ENCODE assay signal across 10 mouse cellular contexts in genomic region chr11:35151539-35151951, GRCm38 (mm10). TPM values are rescaled to one million over a fixed set of nuclear protein-coding genes. Genes with fewer than 3 reads are reported as not detected.
A peak's percentile ranks its signal among the peaks of the same experiment; 100 is the strongest.
DNase-seq lines count a peak whose midpoint lies in the region; ATAC-seq and TF ChIP-seq lines count a peak whose summit lies in the region.
"Had no signal": no experiment of that assay in that cellular context is flagged by ENCODE, and none has a peak within 500 bp of the region (broad histone marks: within the 10 kb centered on the region; RNA-seq: fewer than 3 reads in every experiment).

No protein-coding gene starts in this region.

- TF ChIP-seq EP300 in liver, postnatal 0 days (IDR thresholded peaks at IDR 0.05; ENCODE audit: low read depth) = no peak

- ATAC-seq in forebrain, embryonic 16.5 days = peak; percentile 80
- peak; percentile 91 for ATAC-seq in neural tube, embryonic 14.5 days (ENCODE audit: low read depth)
- no peak for ATAC-seq in intestine, embryonic 15.5 days
- no peak for ATAC-seq in liver, postnatal 0 days

- H3K4me2 ChIP-seq in forebrain, embryonic 16.5 days (ENCODE audit: low read length) = peak overlapping the region; percentile 19
- no peak overlapping the region for H3K4me2 ChIP-seq in neural tube, embryonic 14.5 days (ENCODE audit: low read depth, low read length)
- H3K4me2 ChIP-seq in intestine, embryonic 15.5 days (replicated peaks) = no peak overlapping the region
- H3K4me2 ChIP-seq in liver, postnatal 0 days (ENCODE audit: low read depth, low read length) = no peak overlapping the region

- WGBS in forebrain, embryonic 16.5 days = 4% methylated on average over 13 of the region's 13 CpGs
- WGBS in neural tube, embryonic 14.5 days = 7% methylated on average over 13 of the region's 13 CpGs
- WGBS in intestine, embryonic 15.5 days = 59% methylated on average over 13 of the region's 13 CpGs
- WGBS in liver, postnatal 0 days (ENCODE audit: insufficient replicate concordance) = 66% methylated on average over 13 of the region's 13 CpGs

- no peaks in the 10 kb centered on the region for H3K36me3 ChIP-seq in forebrain, embryonic 16.5 days (ENCODE audit: control insufficient read depth, insufficient read depth)
- H3K36me3 ChIP-seq in neural tube, embryonic 14.5 days (ENCODE audit: control insufficient read depth, insufficient read depth, low read length) = no peaks in the 10 kb centered on the region
- H3K36me3 ChIP-seq in intestine, embryonic 15.5 days = no peaks in the 10 kb centered on the region
- no peaks in the 10 kb centered on the region for H3K36me3 ChIP-seq in liver, postnatal 0 days (replicated peaks; ENCODE audit: insufficient read depth, low read length)

- no peaks in the 10 kb centered on the region for H3K9me3 ChIP-seq in forebrain, embryonic 16.5 days (ENCODE audit: control insufficient read depth, low read length)
- no peaks in the 10 kb centered on the region for H3K9me3 ChIP-seq in neural tube, embryonic 14.5 days (ENCODE audit: control insufficient read depth, low read length)
- H3K9me3 ChIP-seq in intestine, embryonic 15.5 days = no peaks in the 10 kb centered on the region
- H3K9me3 ChIP-seq in liver, postnatal 0 days (ENCODE audit: low read length) = no peaks in the 10 kb centered on the region

- no peaks in the 10 kb centered on the region for H3K27me3 ChIP-seq in forebrain, embryonic 16.5 days (replicated peaks; ENCODE audit: control insufficient read depth, insufficient read depth, low read length)
- H3K27me3 ChIP-seq in neural tube, embryonic 14.5 days (ENCODE audit: control insufficient read depth, insufficient read depth, low read length) = peaks cover 9% of the 10 kb centered on the region; the same call in 1 of the 2 replicates
- no peaks in the 10 kb centered on the region for H3K27me3 ChIP-seq in intestine, embryonic 15.5 days (replicated peaks)
- H3K27me3 ChIP-seq in liver, postnatal 0 days (ENCODE audit: insufficient read depth, low read length) = no peaks in the 10 kb centered on the region

- TF ChIP-seq CTCF in liver, postnatal 0 days (IDR thresholded peaks at IDR 0.05; ENCODE audit: low read depth) = no peak

- H3K4me1 ChIP-seq in forebrain, embryonic 16.5 days (replicated peaks; ENCODE audit: control insufficient read depth, insufficient read depth, low read length) = peaks cover 8% of the 10 kb centered on the region
- peaks cover 7% of the 10 kb centered on the region; the same call in 1 of the 2 replicates for H3K4me1 ChIP-seq in neural tube, embryonic 14.5 days (ENCODE audit: control insufficient read depth, insufficient read depth, low read length)
- no peaks in the 10 kb centered on the region for H3K4me1 ChIP-seq in intestine, embryonic 15.5 days (replicated peaks)
- H3K4me1 ChIP-seq in liver, postnatal 0 days (ENCODE audit: insufficient read depth) = no peaks in the 10 kb centered on the region

- no peak overlapping the region for H3K27ac ChIP-seq in forebrain, embryonic 16.5 days (ENCODE audit: low read length)
- H3K27ac ChIP-seq in neural tube, embryonic 14.5 days (ENCODE audit: low read depth, low read length) = no peak overlapping the region
- no peak overlapping the region for H3K27ac ChIP-seq in intestine, embryonic 15.5 days
- no peak overlapping the region for H3K27ac ChIP-seq in liver, postnatal 0 days (ENCODE audit: low read depth)

- H3K4me3 ChIP-seq in forebrain, embryonic 16.5 days (replicated peaks; ENCODE audit: low read length) = no peak overlapping the region
- H3K4me3 ChIP-seq in neural tube, embryonic 14.5 days (ENCODE audit: low read depth, low read length) = no peak overlapping the region
- H3K4me3 ChIP-seq in intestine, embryonic 15.5 days (replicated peaks) = no peak overlapping the region
- H3K4me3 ChIP-seq in liver, postnatal 0 days (ENCODE audit: low read depth, low read length) = no peak overlapping the region

- no peak overlapping the region for H3K9ac ChIP-seq in forebrain, embryonic 16.5 days (replicated peaks; ENCODE audit: low read depth, low read length)
- H3K9ac ChIP-seq in neural tube, embryonic 14.5 days (replicated peaks; ENCODE audit: low read depth, low read length) = no peak overlapping the region
- no peak overlapping the region for H3K9ac ChIP-seq in intestine, embryonic 15.5 days
- no peak overlapping the region for H3K9ac ChIP-seq in liver, postnatal 0 days (replicated peaks)

- DNase-seq in embryo, embryonic 11.5 days (ENCODE audit: low read depth, low spot score) = peak; percentile 54
- peak; percentile 18 to 56 for DNase-seq in kidney, postnatal 25 days
- no peak for DNase-seq in spleen, postnatal 36 days (ENCODE audit: low spot score in 2 of 2)
- DNase-seq in thymus, postnatal 25 days = no peak
- no peak for DNase-seq in liver, postnatal 0 days
- DNase-seq: cerebellum, postnatal 14 days; liver had no signal

RNA-seq across cellular contexts. Expression of gene Slit3, which starts 30.5 kb away (rescaled TPM):
- polyA plus RNA-seq in forebrain, embryonic 16.5 days (2015; fragmentation: Nextera tagmentation; extraction: Ambion mirVana) = 5.8 and 6.0 TPM in 2 replicates
- polyA plus RNA-seq in neural tube, embryonic 14.5 days (2014; fragmentation: Nextera tagmentation; extraction: Ambion mirVana) = 14.4 and 14.6 TPM in 2 replicates
- 15.9 TPM in 2 replicates for polyA plus RNA-seq in intestine, embryonic 15.5 days (2015; fragmentation: Nextera tagmentation; extraction: Ambion mirVana)
- polyA plus RNA-seq in liver, postnatal 0 days (2015; fragmentation: Nextera tagmentation; extraction: Ambion mirVana) = 0.20 and 0.52 TPM in 2 replicates

Comparison
In these comparisons a context has a peak if more than half of its experiments do, and no peak if none do; other contexts are left out.
1. DNase-seq: peak in embryo, embryonic 11.5 days (single experiment) and kidney, postnatal 25 days (2 of 2); none in spleen, postnatal 36 days (0 of 2), thymus, postnatal 25 days (single experiment) and liver, postnatal 0 days (single experiment).
2. ATAC-seq: peak in forebrain, embryonic 16.5 days (single experiment) and neural tube, embryonic 14.5 days (single experiment); none in intestine, embryonic 15.5 days (single experiment) and liver, postnatal 0 days (single experiment).